Mouse (Mus musculus): Measurements from ENCODE around the gene Dpf2. TPM values are rescaled to one million over a fixed set of nuclear protein-coding genes. Genes with fewer than 3 reads are reported as not detected.
A peak's percentile ranks its signal among the peaks of the same experiment; 100 is the strongest.

Gene Dpf2
- total and polyA plus RNA-seq, 2 experiments = 10.3 to 40.0 TPM

GRCm38 (mm10) chr19:5935266-5935665, 22.5 kb upstream of the Dpf2 start:
- DNase-seq (ENCODE audit: extremely low read depth, low read depth, low spot score) = no peak
- Histone ChIP-seq H3K27me3 (ENCODE audit: control insufficient read depth, insufficient read depth, low read length) (no peaks in the 10 kb centered on the region), H3K36me3 (ENCODE audit: control insufficient read depth, insufficient read depth, low read length) (no peaks in the 10 kb centered on the region), H3K9ac (ENCODE audit: low read depth, low read length) (no peak overlapping the region), H3K4me1 (ENCODE audit: control insufficient read depth, insufficient read depth, low read length) (peaks cover 4% of the 10 kb centered on the region; the same call in 1 of the 2 replicates), H3K4me3 (ENCODE audit: insufficient read depth, low read depth, low read length) (no peak overlapping the region), H3K27ac (replicated peaks; ENCODE audit: insufficient read depth, low read depth, low read length) (peak overlapping the region; percentile 37), H3K79me2 (ENCODE audit: control insufficient read depth, insufficient read depth, low read length) (no peaks in the 10 kb centered on the region)
- 50% methylated on average over 3 of the region's 3 CpGs for WGBS
- TF ChIP-seq CTCF (IDR thresholded peaks at IDR 0.05; ENCODE audit: low read depth, low read length) (no peak), POLR2A (IDR thresholded peaks at IDR 0.05; ENCODE audit: extremely low read depth, insufficient read depth, low read length) (no peak)

GRCm38 (mm10) chr19:5929634-5930596, 17.1 kb upstream of the Dpf2 start:
- DNase-seq (ENCODE audit: extremely low read depth, low read depth, low spot score) = no peak
- Histone ChIP-seq H3K9ac (ENCODE audit: low read depth, low read length) (no peak overlapping the region), H3K4me1 (ENCODE audit: control insufficient read depth, insufficient read depth, low read length) (0 out of 2 replicates have a peak, but pooled peaks cover 3% of the 10 kb centered on the region), H3K27me3 (ENCODE audit: control insufficient read depth, insufficient read depth, low read length) (no peaks in the 10 kb centered on the region), H3K36me3 (ENCODE audit: control insufficient read depth, insufficient read depth, low read length) (no peaks in the 10 kb centered on the region), H3K79me2 (ENCODE audit: control insufficient read depth, insufficient read depth, low read length) (no peaks in the 10 kb centered on the region), H3K4me3 (ENCODE audit: insufficient read depth, low read depth, low read length) (no peak overlapping the region), H3K27ac (replicated peaks; ENCODE audit: insufficient read depth, low read depth, low read length) (peak overlapping the region; percentile 67)
- TF ChIP-seq CTCF (IDR thresholded peaks at IDR 0.05; ENCODE audit: low read depth, low read length) (no peak), POLR2A (IDR thresholded peaks at IDR 0.05; ENCODE audit: extremely low read depth, insufficient read depth, low read length) (no peak)
- 73% methylated on average over 14 of the region's 14 CpGs for whole genome bisulfite sequencing

GRCm38 (mm10) chr19:5928546-5928945, 15.7 kb upstream of the Dpf2 start:
- H3K36me3 ChIP-seq (ENCODE audit: control insufficient read depth, insufficient read depth, low read length) = no peaks in the 10 kb centered on the region
- 67% methylated on average over 3 of the region's 3 CpGs for WGBS
- no peak overlapping the region for H3K4me3 ChIP-seq (ENCODE audit: insufficient read depth, low read depth, low read length)
- no peak for DNase-seq (ENCODE audit: extremely low read depth, low read depth, low spot score)
- no peaks in the 10 kb centered on the region for H3K27me3 ChIP-seq (ENCODE audit: control insufficient read depth, insufficient read depth, low read length)
- TF ChIP-seq POLR2A (IDR thresholded peaks at IDR 0.05; ENCODE audit: extremely low read depth, insufficient read depth, low read length) = no peak
- TF ChIP-seq CTCF (IDR thresholded peaks at IDR 0.05; ENCODE audit: low read depth, low read length) = no peak
- no peak overlapping the region for H3K9ac ChIP-seq (ENCODE audit: low read depth, low read length)
- no peaks in the 10 kb centered on the region for H3K79me2 ChIP-seq (ENCODE audit: control insufficient read depth, insufficient read depth, low read length)
- 0 out of 2 replicates have a peak, but pooled peaks cover 3% of the 10 kb centered on the region for H3K4me1 ChIP-seq (ENCODE audit: control insufficient read depth, insufficient read depth, low read length)
- no peak overlapping the region for H3K27ac ChIP-seq (replicated peaks; ENCODE audit: insufficient read depth, low read depth, low read length)

GRCm38 (mm10) chr19:5928104-5928503, 15.3 kb upstream of the Dpf2 start:
- 75% methylated on average over 6 of the region's 6 CpGs for WGBS
- H3K4me3 ChIP-seq (ENCODE audit: insufficient read depth, low read depth, low read length) = no peak overlapping the region
- TF ChIP-seq CTCF (IDR thresholded peaks at IDR 0.05; ENCODE audit: low read depth, low read length) (no peak), POLR2A (IDR thresholded peaks at IDR 0.05; ENCODE audit: extremely low read depth, insufficient read depth, low read length) (no peak)

GRCm38 (mm10) chr19:5927532-5927931, 14.7 kb upstream of the Dpf2 start:
- no peak overlapping the region for H3K4me3 ChIP-seq (ENCODE audit: insufficient read depth, low read depth, low read length)
- H3K9ac ChIP-seq (ENCODE audit: low read depth, low read length) = no peak overlapping the region
- 84% methylated on average over 8 of the region's 8 CpGs for WGBS
- no peaks in the 10 kb centered on the region for H3K36me3 ChIP-seq (ENCODE audit: control insufficient read depth, insufficient read depth, low read length)
- H3K27me3 ChIP-seq (ENCODE audit: control insufficient read depth, insufficient read depth, low read length) = no peaks in the 10 kb centered on the region
- H3K4me1 ChIP-seq (ENCODE audit: control insufficient read depth, insufficient read depth, low read length) = 0 out of 2 replicates have a peak, but pooled peaks cover 3% of the 10 kb centered on the region
- DNase-seq (ENCODE audit: extremely low read depth, low read depth, low spot score) = no peak
- no peak overlapping the region for H3K27ac ChIP-seq (replicated peaks; ENCODE audit: insufficient read depth, low read depth, low read length)
- H3K79me2 ChIP-seq (ENCODE audit: control insufficient read depth, insufficient read depth, low read length) = no peaks in the 10 kb centered on the region
- TF ChIP-seq POLR2A (IDR thresholded peaks at IDR 0.05; ENCODE audit: extremely low read depth, insufficient read depth, low read length) = no peak
- TF ChIP-seq CTCF (IDR thresholded peaks at IDR 0.05; ENCODE audit: low read depth, low read length) = no peak

More at GRCm38 (mm10) chr19:5928104-5928503, 15.3 kb upstream of the Dpf2 start:
- Histone ChIP-seq H3K9ac (ENCODE audit: low read depth, low read length) (no peak overlapping the region), H3K27ac (replicated peaks; ENCODE audit: insufficient read depth, low read depth, low read length) (no peak overlapping the region), H3K4me1 (ENCODE audit: control insufficient read depth, insufficient read depth, low read length) (0 out of 2 replicates have a peak, but pooled peaks cover 3% of the 10 kb centered on the region), H3K36me3 (ENCODE audit: control insufficient read depth, insufficient read depth, low read length) (no peaks in the 10 kb centered on the region), H3K27me3 (ENCODE audit: control insufficient read depth, insufficient read depth, low read length) (no peaks in the 10 kb centered on the region), H3K79me2 (ENCODE audit: control insufficient read depth, insufficient read depth, low read length) (no peaks in the 10 kb centered on the region)
- DNase-seq (ENCODE audit: extremely low read depth, low read depth, low spot score) = no peak
